Comparison of ENCODE assay signal across 16 mouse cellular contexts in genomic region chr13:82250361-82250760, GRCm38 (mm10).
DNase-seq lines count a peak whose midpoint lies in the region.
"Had no signal": no experiment of that assay in that cellular context is flagged by ENCODE, and none has a peak within 500 bp of the region (broad histone marks: within the 10 kb centered on the region; RNA-seq: fewer than 3 reads in every experiment).

No protein-coding gene starts in this region.

- DNase-seq in heart, postnatal 14 days = peak; percentile 2 to 14
- DNase-seq in heart, postnatal 25 days (ENCODE audit: low spot score) = no peak
- DNase-seq in 416B (ENCODE audit: low read depth) = peak; percentile 30
- DNase-seq in Muller cell, postnatal 12 days (ENCODE audit: inconsistent ontology term) = peak; percentile 8
- peak; percentile 21 for DNase-seq in skeletal muscle tissue, adult 2 months (ENCODE audit: low read depth, low spot score)
- no peak for DNase-seq in T-cell, adult 2 months (ENCODE audit: low spot score)
- no peak for DNase-seq in testis, postnatal 10 days (ENCODE audit: low spot score)
- DNase-seq: adrenal gland, adult 8-10 months; adrenal gland, postnatal 36 days; cerebellum, adult 11 months; cerebellum, adult 8-10 months; cerebellum, postnatal 14 days; embryo, embryonic 11 days; forebrain, postnatal 0 days; gastrocnemius, postnatal 14 days; kidney, adult 18-20 months had no signal

- intact Hi-C loops in heart, postnatal 14 days (cut with DNase I) = no loop called here
- intact Hi-C loops in heart, postnatal 25 days (cut with DNase I) = loop anchor here (10.0 kb wide), 2 partner anchors 114 to 196 kb away; no protein-coding TSS in a partner anchor

Comparison
In these comparisons a context has a peak if more than half of its experiments do, and no peak if none do; other contexts are left out.
1. DNase-seq: peak in heart, postnatal 14 days (2 of 2), 416B (single experiment), Muller cell, postnatal 12 days (single experiment) and skeletal muscle tissue, adult 2 months (single experiment); none in heart, postnatal 25 days (single experiment), T-cell, adult 2 months (single experiment) and testis, postnatal 10 days (single experiment).